Mouse (Mus musculus): Measurements from ENCODE around the gene Smpd4.

DNA sequence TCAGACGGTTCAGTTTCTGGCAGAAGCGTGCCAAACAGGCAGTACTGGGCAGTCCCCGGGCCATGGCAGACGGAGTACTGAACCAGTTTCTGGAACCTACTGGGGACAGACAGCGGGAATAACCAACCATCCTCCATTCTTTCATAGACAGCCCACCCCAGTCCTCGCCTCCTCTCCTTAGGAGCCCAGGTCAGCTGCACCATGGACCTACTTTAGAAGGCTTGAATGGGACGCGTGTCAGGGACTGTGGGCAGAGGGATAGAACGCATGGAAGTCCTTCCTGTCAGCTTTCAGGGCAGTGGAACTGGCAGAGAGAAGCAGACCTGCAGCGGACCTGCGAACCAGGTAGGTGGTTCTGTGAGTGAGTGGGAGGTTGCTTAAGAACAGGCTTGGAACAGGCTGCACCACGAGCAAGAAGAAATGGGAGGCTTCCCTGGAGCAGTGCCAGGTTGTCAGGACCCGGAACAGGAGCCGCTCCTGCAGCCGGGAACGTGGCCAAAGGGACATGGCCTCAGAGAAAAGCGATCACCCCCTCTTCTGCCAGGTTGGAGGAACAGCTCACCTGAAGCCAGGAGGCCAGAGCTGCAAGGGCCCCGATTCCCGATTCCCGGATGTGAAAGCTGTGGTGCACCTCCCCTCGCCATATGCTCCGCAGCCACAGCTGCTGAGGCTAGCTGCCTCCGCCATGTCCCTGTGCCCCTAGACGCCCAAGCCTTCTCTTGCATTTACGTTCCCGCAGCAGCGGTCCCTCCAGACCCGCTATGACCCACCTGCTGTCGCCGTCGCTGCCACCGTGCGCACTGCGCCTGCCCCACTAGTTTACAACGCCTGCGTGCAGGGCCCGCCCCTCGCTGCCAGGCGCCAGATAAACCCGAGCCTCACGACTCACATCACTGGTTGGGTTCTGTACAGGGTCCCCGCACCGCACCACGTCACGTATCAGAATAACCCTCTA is 43.0 kb upstream of the Smpd4 start:
- no peak for TF ChIP-seq POLR2A (IDR thresholded peaks at IDR 0.05; ENCODE audit: low read depth, low read length)
- TF ChIP-seq CTCF (IDR thresholded peaks at IDR 0.05; ENCODE audit: extremely low read depth, insufficient read depth, insufficient read length, insufficient replicate concordance), result no peak
